ENCODE assay signal across 12 mouse cellular contexts in genomic region chr4:32482936-32483335, GRCm38 (mm10).
DNase-seq lines count a peak whose midpoint lies in the region; ATAC-seq lines count a peak whose summit lies in the region.
"Had no signal": no experiment of that assay in that cellular context is flagged by ENCODE, and none has a peak within 500 bp of the region (broad histone marks: within the 10 kb centered on the region; RNA-seq: fewer than 3 reads in every experiment).

No protein-coding gene starts in this region.

- no peak overlapping the region for H3K4me3 ChIP-seq in hindbrain, embryonic 13.5 days
- H3K4me3 ChIP-seq in midbrain, embryonic 15.5 days, result no peak overlapping the region

- DNase-seq in ES-CJ7 (ENCODE audit: low read depth, low spot score), result peak; percentile 20
- DNase-seq in embryo, embryonic 11 days, result peak; percentile 53
- DNase-seq in adrenal gland, postnatal 10 days, result no peak
- no peak for DNase-seq in c-Kit-positive CD71-positive TER-119-positive erythroid progenitor cells, embryonic 14.5 days (ENCODE audit: low spot score)
- no peak for DNase-seq in spleen, postnatal 4 days (ENCODE audit: low spot score in 2 of 2)
- DNase-seq: adrenal gland, postnatal 25 days; gastrocnemius, postnatal 10 days; liver; lung, postnatal 10 days; thymus, postnatal 14 days had no signal

- H3K36me3 ChIP-seq in hindbrain, embryonic 13.5 days, result no peaks in the 10 kb centered on the region
- no peaks in the 10 kb centered on the region for H3K36me3 ChIP-seq in midbrain, embryonic 15.5 days (replicated peaks)

- H3K27ac ChIP-seq in hindbrain, embryonic 13.5 days, result peak overlapping the region; percentile 89
- H3K27ac ChIP-seq in midbrain, embryonic 15.5 days, result peak overlapping the region; percentile 70

- 9% methylated on average over 8 of the region's 8 CpGs for WGBS in hindbrain, embryonic 13.5 days
- 8% methylated on average over 8 of the region's 8 CpGs for WGBS in midbrain, embryonic 15.5 days

- H3K4me1 ChIP-seq in hindbrain, embryonic 13.5 days (replicated peaks), result peaks cover 86% of the 10 kb centered on the region
- peaks cover 72% of the 10 kb centered on the region for H3K4me1 ChIP-seq in midbrain, embryonic 15.5 days

- H3K27me3 ChIP-seq in hindbrain, embryonic 13.5 days, result no peaks in the 10 kb centered on the region
- no peaks in the 10 kb centered on the region for H3K27me3 ChIP-seq in midbrain, embryonic 15.5 days (replicated peaks)

- 0 out of 2 replicates have a peak overlapping the region, but pooled peaks have one; percentile 4 for H3K9ac ChIP-seq in hindbrain, embryonic 13.5 days
- no peak overlapping the region for H3K9ac ChIP-seq in midbrain, embryonic 15.5 days

- H3K4me2 ChIP-seq in hindbrain, embryonic 13.5 days, result no peak overlapping the region
- H3K4me2 ChIP-seq in midbrain, embryonic 15.5 days, result no peak overlapping the region

- H3K9me3 ChIP-seq in hindbrain, embryonic 13.5 days, result no peaks in the 10 kb centered on the region
- no peaks in the 10 kb centered on the region for H3K9me3 ChIP-seq in midbrain, embryonic 15.5 days

- ATAC-seq in hindbrain, embryonic 13.5 days (ENCODE audit: low FRiP score), result peak; percentile 47; the same call in 1 of the 2 replicates
- ATAC-seq in midbrain, embryonic 15.5 days (replicated peaks), result no peak

Comparison
In these comparisons a context has a peak if more than half of its experiments do, and no peak if none do; other contexts are left out.
1. DNase-seq: peak in ES-CJ7 (single experiment) and embryo, embryonic 11 days (single experiment); none in adrenal gland, postnatal 10 days (single experiment), c-Kit-positive CD71-positive TER-119-positive erythroid progenitor cells, embryonic 14.5 days (single experiment) and spleen, postnatal 4 days (0 of 2).